In genomic region chr14:21822795-21823374, GRCm38 (mm10) we compare ENCODE assay signal across 8 mouse cellular contexts. TPM values are rescaled to one million over a fixed set of nuclear protein-coding genes. Genes with fewer than 3 reads are reported as not detected.
DNase-seq lines count a peak whose midpoint lies in the region; ATAC-seq and TF ChIP-seq lines count a peak whose summit lies in the region.

No protein-coding gene starts in this region.

- H3K4me1 ChIP-seq in liver, embryonic 14.5 days (replicated peaks; ENCODE audit: control insufficient read depth in 2 of 2, insufficient read depth in 2 of 2, low read length in 1 of 2), result peaks cover 19 to 34% of the 10 kb centered on the region in 2 experiments

- H3K9ac ChIP-seq in liver, embryonic 14.5 days (replicated peaks), result peak overlapping the region; percentile 45

- 3% methylated on average over 7 of the region's 7 CpGs for WGBS in liver, embryonic 14.5 days (ENCODE audit: insufficient replicate concordance)

- H3K27me3 ChIP-seq in liver, embryonic 14.5 days (ENCODE audit: control insufficient read depth, insufficient read depth, low read length), result no peaks in the 10 kb centered on the region

- H3K36me3 ChIP-seq in liver, embryonic 14.5 days (replicated peaks; ENCODE audit: control insufficient read depth, insufficient read depth, low read depth), result no peaks in the 10 kb centered on the region

- no peak overlapping the region for H3K4me3 ChIP-seq in liver, embryonic 14.5 days (ENCODE audit: insufficient read depth in 1 of 2, low read depth in 2 of 2, low read length in 2 of 2)

- no peak for TF ChIP-seq CTCF in liver, embryonic 14.5 days (IDR thresholded peaks at IDR 0.05; ENCODE audit: low read depth)

- H3K4me2 ChIP-seq in liver, embryonic 14.5 days (ENCODE audit: low read depth), result peak overlapping the region; percentile 37

- TF ChIP-seq EP300 in liver, embryonic 14.5 days (IDR thresholded peaks at IDR 0.05; ENCODE audit: low read depth), result peak; percentile 90

- peak; percentile 93 for ATAC-seq in erythroid progenitor cell, adult 5-6 weeks (replicated peaks; ENCODE audit: low FRiP score, poor library complexity, severe bottlenecking)
- peak; percentile 95 for ATAC-seq in liver, embryonic 14.5 days (ENCODE audit: insufficient read depth)
- ATAC-seq in inflammation-experienced regulatory T-cells, adult 6 months, result no peak

- peak overlapping the region; percentile 89 for H3K27ac ChIP-seq in liver, embryonic 14.5 days

- intact Hi-C loops in heart, postnatal 25 days (cut with DNase I), result no loop called here

- H3K9me3 ChIP-seq in liver, embryonic 14.5 days (ENCODE audit: control insufficient read depth, low read length), result no peaks in the 10 kb centered on the region

- peak; percentile 77 for DNase-seq in urinary bladder, postnatal 14 days (ENCODE audit: low spot score)
- DNase-seq in urinary bladder, adult 2 months (ENCODE audit: low spot score), result no peak
- peak; percentile 82 for DNase-seq in heart, postnatal 25 days (ENCODE audit: low spot score)
- peak; percentile 92 for DNase-seq in layer of hippocampus, adult 11-12 months (ENCODE audit: low spot score)
- DNase-seq in liver, embryonic 14.5 days (ENCODE audit: low read depth in 3 of 3, low spot score in 3 of 3), result peak; percentile 73 to 77 (median 75)
- DNase-seq in ovary, postnatal 36 days (ENCODE audit: low spot score), result peak; percentile 76

RNA-seq across cellular contexts. Expression of gene Vdac2, which starts 2.2 kb away (rescaled TPM):
- 199 and 227 TPM in 2 replicates for polyA plus RNA-seq in urinary bladder, adult 2 months (2012; rRNA removed)
- total RNA-seq in erythroid progenitor cell, adult 5-6 weeks (2015; ENCODE audit: low replicate concordance), result 122 and 138 TPM in 2 replicates
- 83.9 and 105 TPM in 2 replicates for total RNA-seq in erythroid progenitor cell, adult 5-6 weeks (2017; ENCODE audit: low replicate concordance)
- 100 to 1,000 TPM; 494 to 528 TPM for total RNA-seq in heart, postnatal 25 days (2021)
- polyA plus RNA-seq in liver, embryonic 14.5 days (2012; rRNA removed), result 54.2 and 80.9 TPM in 2 replicates
- polyA plus RNA-seq in liver, embryonic 14.5 days (2014; fragmentation: Nextera tagmentation; extraction: Ambion mirVana), result 126 and 134 TPM in 2 replicates
- 100 to 1,000 TPM; 242 to 259 (median 244) TPM for polyA plus RNA-seq in inflammation-experienced regulatory T-cells, adult 6 months (2017; shearing (Covaris generic))

RNA-seq across cellular contexts. Expression of gene Comtd1, which starts 25.9 kb away (rescaled TPM):
- 13.2 and 13.9 TPM in 2 replicates for polyA plus RNA-seq in urinary bladder, adult 2 months (2012; rRNA removed)
- total RNA-seq in erythroid progenitor cell, adult 5-6 weeks (2015; ENCODE audit: low replicate concordance), result 1.4 and 10.9 TPM in 2 replicates
- 10.0 and 12.7 TPM in 2 replicates for total RNA-seq in erythroid progenitor cell, adult 5-6 weeks (2017; ENCODE audit: low replicate concordance)
- 1 to 10 TPM; 7.5 to 9.5 TPM for total RNA-seq in heart, postnatal 25 days (2021)
- polyA plus RNA-seq in liver, embryonic 14.5 days (2012; rRNA removed), result 12.0 and 14.3 TPM in 2 replicates
- 24.4 and 25.8 TPM in 2 replicates for polyA plus RNA-seq in liver, embryonic 14.5 days (2014; fragmentation: Nextera tagmentation; extraction: Ambion mirVana)
- polyA plus RNA-seq in inflammation-experienced regulatory T-cells, adult 6 months (2017; shearing (Covaris generic)), result 10 to 100 TPM; 15.0 to 21.0 (median 18.2) TPM
